Mouse (Mus musculus): ENCODE results near the gene Peg10. TPM values are rescaled to one million over a fixed set of nuclear protein-coding genes. Genes with fewer than 3 reads are reported as not detected.

Gene Peg10
- polyA plus RNA-seq, 1 experiment, result 18.7 TPM

DNA sequence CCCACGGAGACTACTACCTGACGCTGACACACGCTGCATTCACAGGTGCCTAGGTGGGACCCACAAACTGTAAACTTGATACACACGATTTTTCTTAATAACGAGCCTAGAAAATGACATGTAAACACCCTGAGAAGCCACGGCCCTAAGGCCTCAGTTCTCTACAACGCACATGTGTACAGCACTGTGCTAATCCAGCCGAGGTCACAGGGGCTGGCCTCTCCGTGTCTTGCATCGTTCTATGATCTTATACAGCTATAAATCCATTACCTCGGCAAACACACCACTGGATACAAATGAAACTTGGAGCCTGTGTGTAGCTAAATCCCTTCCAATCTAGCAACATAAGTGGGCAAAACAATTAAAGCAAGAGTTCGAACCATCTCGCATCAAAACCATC, 24.4 kb upstream of the Peg10 start:
- H3K4me1 ChIP-seq (ENCODE audit: control insufficient read depth, insufficient read depth, low read length), result no peaks in the 10 kb centered on the region
- no peaks in the 10 kb centered on the region for H3K27me3 ChIP-seq (ENCODE audit: control insufficient read depth, insufficient read depth, low read length)
- 88% methylated on average over 13 of the region's 13 CpGs for WGBS
- H3K27ac ChIP-seq (ENCODE audit: insufficient read depth, low read length), result no peak overlapping the region
- DNase-seq, result no peak
- no peak for TF ChIP-seq CTCF (IDR thresholded peaks at IDR 0.05; ENCODE audit: borderline replicate concordance, insufficient read depth, low read depth, low read length)
- no peak for TF ChIP-seq POLR2A (IDR thresholded peaks at IDR 0.05; ENCODE audit: borderline replicate concordance, insufficient read depth, low read length)
- H3K4me3 ChIP-seq (replicated peaks; ENCODE audit: insufficient read depth, low read depth, low read length), result no peak overlapping the region

- no peak for DNase-seq
- H3K4me1 ChIP-seq (ENCODE audit: control insufficient read depth, insufficient read depth, low read length), result no peaks in the 10 kb centered on the region
- H3K4me3 ChIP-seq (replicated peaks; ENCODE audit: insufficient read depth, low read depth, low read length), result no peak overlapping the region
- WGBS, result 62% methylated on average over 15 of the region's 15 CpGs
- H3K27me3 ChIP-seq (ENCODE audit: control insufficient read depth, insufficient read depth, low read length), result no peaks in the 10 kb centered on the region
- no peak for TF ChIP-seq CTCF (IDR thresholded peaks at IDR 0.05; ENCODE audit: borderline replicate concordance, insufficient read depth, low read depth, low read length)
- no peak for TF ChIP-seq POLR2A (IDR thresholded peaks at IDR 0.05; ENCODE audit: borderline replicate concordance, insufficient read depth, low read length)
- no peak overlapping the region for H3K27ac ChIP-seq (ENCODE audit: insufficient read depth, low read length)
Observed at GRCm38 (mm10) chr6:4723998-4724757, 22.9 kb upstream of the Peg10 start.

GRCm38 (mm10) chr6:4728305-4728704, 18.8 kb upstream of the Peg10 start:
- Histone ChIP-seq H3K4me1 (ENCODE audit: control insufficient read depth, insufficient read depth, low read length) (no peaks in the 10 kb centered on the region), H3K27ac (ENCODE audit: insufficient read depth, low read length) (no peak overlapping the region), H3K27me3 (ENCODE audit: control insufficient read depth, insufficient read depth, low read length) (no peaks in the 10 kb centered on the region), H3K4me3 (replicated peaks; ENCODE audit: insufficient read depth, low read depth, low read length) (no peak overlapping the region)
- no peak for DNase-seq
- WGBS, result 89% methylated on average over 2 of the region's 2 CpGs
- TF ChIP-seq CTCF (IDR thresholded peaks at IDR 0.05; ENCODE audit: borderline replicate concordance, insufficient read depth, low read depth, low read length) (no peak), POLR2A (IDR thresholded peaks at IDR 0.05; ENCODE audit: borderline replicate concordance, insufficient read depth, low read length) (no peak)

- Histone ChIP-seq H3K4me3 (replicated peaks; ENCODE audit: insufficient read depth, low read depth, low read length) (no peak overlapping the region), H3K27ac (ENCODE audit: insufficient read depth, low read length) (no peak overlapping the region), H3K27me3 (ENCODE audit: control insufficient read depth, insufficient read depth, low read length) (no peaks in the 10 kb centered on the region), H3K4me1 (ENCODE audit: control insufficient read depth, insufficient read depth, low read length) (no peaks in the 10 kb centered on the region)
- DNase-seq, result no peak
- WGBS, result 69% methylated on average over 8 of the region's 8 CpGs
- no peak for TF ChIP-seq CTCF (IDR thresholded peaks at IDR 0.05; ENCODE audit: borderline replicate concordance, insufficient read depth, low read depth, low read length)
- no peak for TF ChIP-seq POLR2A (IDR thresholded peaks at IDR 0.05; ENCODE audit: borderline replicate concordance, insufficient read depth, low read length)
Observed at GRCm38 (mm10) chr6:4731675-4732074, 15.4 kb upstream of the Peg10 start.

GRCm38 (mm10) chr6:4733208-4733607, 13.9 kb upstream of the Peg10 start:
- WGBS, result 88% methylated on average over 8 of the region's 8 CpGs
- no peaks in the 10 kb centered on the region for H3K4me1 ChIP-seq (ENCODE audit: control insufficient read depth, insufficient read depth, low read length)

GRCm38 (mm10) chr6:4736372-4736771, 10.7 kb upstream of the Peg10 start:
- 87% methylated on average over 9 of the region's 9 CpGs for WGBS
- H3K4me1 ChIP-seq (ENCODE audit: control insufficient read depth, insufficient read depth, low read length), result peaks cover 3% of the 10 kb centered on the region; the same call in 1 of the 2 replicates
- TF ChIP-seq CTCF (IDR thresholded peaks at IDR 0.05; ENCODE audit: borderline replicate concordance, insufficient read depth, low read depth, low read length) (no peak), POLR2A (IDR thresholded peaks at IDR 0.05; ENCODE audit: borderline replicate concordance, insufficient read depth, low read length) (no peak)
- no peaks in the 10 kb centered on the region for H3K27me3 ChIP-seq (ENCODE audit: control insufficient read depth, insufficient read depth, low read length)
- no peak for DNase-seq
- no peak overlapping the region for H3K27ac ChIP-seq (ENCODE audit: insufficient read depth, low read length)
- H3K4me3 ChIP-seq (replicated peaks; ENCODE audit: insufficient read depth, low read depth, low read length), result no peak overlapping the region

More at GRCm38 (mm10) chr6:4733208-4733607, 13.9 kb upstream of the Peg10 start:
- no peak overlapping the region for H3K27ac ChIP-seq (ENCODE audit: insufficient read depth, low read length)
- no peak for DNase-seq
- no peak overlapping the region for H3K4me3 ChIP-seq (replicated peaks; ENCODE audit: insufficient read depth, low read depth, low read length)
- H3K27me3 ChIP-seq (ENCODE audit: control insufficient read depth, insufficient read depth, low read length), result no peaks in the 10 kb centered on the region
- no peak for TF ChIP-seq CTCF (IDR thresholded peaks at IDR 0.05; ENCODE audit: borderline replicate concordance, insufficient read depth, low read depth, low read length)
- TF ChIP-seq POLR2A (IDR thresholded peaks at IDR 0.05; ENCODE audit: borderline replicate concordance, insufficient read depth, low read length), result no peak

DNA sequence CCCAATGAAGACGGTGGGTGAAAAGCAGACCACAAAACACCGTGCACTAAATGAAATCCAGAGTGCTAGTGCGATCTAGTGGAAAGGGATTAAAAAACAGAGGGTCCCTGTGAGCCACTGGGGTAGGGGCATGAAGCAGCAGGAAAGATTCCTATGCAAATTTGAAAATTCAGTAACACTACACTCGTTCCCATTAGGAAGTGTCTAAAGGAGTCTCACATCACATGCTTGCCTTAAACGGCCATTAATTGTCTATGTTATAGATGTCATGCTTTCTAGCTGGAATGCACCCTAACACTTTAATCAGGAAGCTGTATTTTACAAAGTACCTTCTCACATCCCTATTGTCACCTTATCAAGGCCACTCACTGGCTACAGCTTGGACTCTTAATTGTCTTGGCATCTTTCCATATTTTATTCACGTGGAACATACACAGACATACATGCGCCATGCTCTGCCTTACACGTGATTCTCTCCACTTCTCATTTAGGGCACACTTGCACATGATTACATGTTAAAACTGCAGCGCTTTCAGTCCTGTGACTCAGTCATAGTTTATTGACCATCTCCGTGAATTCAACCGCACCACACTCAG, 9.0 kb upstream of the Peg10 start:
- 51% methylated on average over 11 of the region's 11 CpGs for WGBS
- Histone ChIP-seq H3K4me3 (replicated peaks; ENCODE audit: insufficient read depth, low read depth, low read length) (no peak overlapping the region), H3K4me1 (ENCODE audit: control insufficient read depth, insufficient read depth, low read length) (peaks cover 3% of the 10 kb centered on the region; the same call in 1 of the 2 replicates), H3K27me3 (ENCODE audit: control insufficient read depth, insufficient read depth, low read length) (no peaks in the 10 kb centered on the region), H3K27ac (ENCODE audit: insufficient read depth, low read length) (no peak overlapping the region)
- no peak for TF ChIP-seq POLR2A (IDR thresholded peaks at IDR 0.05; ENCODE audit: borderline replicate concordance, insufficient read depth, low read length)
- TF ChIP-seq CTCF (IDR thresholded peaks at IDR 0.05; ENCODE audit: borderline replicate concordance, insufficient read depth, low read depth, low read length), result no peak
- no peak for DNase-seq

DNA sequence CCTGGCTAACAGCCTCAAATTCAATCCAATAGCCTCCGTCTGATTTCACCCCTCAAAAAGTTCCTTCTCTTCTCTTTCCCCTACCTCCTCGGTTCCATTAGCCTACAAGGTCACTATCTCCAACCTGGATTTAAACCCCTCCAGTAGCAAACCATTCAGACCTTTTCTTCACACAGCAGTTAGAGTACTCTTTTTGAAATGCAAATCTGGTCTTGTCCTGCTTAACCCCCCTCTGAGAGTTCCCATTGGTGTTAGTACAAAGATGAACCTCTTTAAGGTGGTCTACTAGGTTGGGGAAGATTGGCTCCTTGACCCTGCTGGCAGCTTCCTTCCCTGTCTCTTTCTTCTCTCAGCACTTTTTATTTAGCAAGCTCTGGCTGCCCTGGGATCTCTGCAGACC, 8.4 kb upstream of the Peg10 start:
- TF ChIP-seq POLR2A (IDR thresholded peaks at IDR 0.05; ENCODE audit: borderline replicate concordance, insufficient read depth, low read length), result no peak
- no peak for TF ChIP-seq CTCF (IDR thresholded peaks at IDR 0.05; ENCODE audit: borderline replicate concordance, insufficient read depth, low read depth, low read length)
- 67% methylated on average over 2 of the region's 2 CpGs for WGBS
- DNase-seq, result no peak
- Histone ChIP-seq H3K27ac (ENCODE audit: insufficient read depth, low read length) (no peak overlapping the region), H3K27me3 (ENCODE audit: control insufficient read depth, insufficient read depth, low read length) (no peaks in the 10 kb centered on the region), H3K4me1 (ENCODE audit: control insufficient read depth, insufficient read depth, low read length) (peaks cover 3% of the 10 kb centered on the region; the same call in 1 of the 2 replicates), H3K4me3 (replicated peaks; ENCODE audit: insufficient read depth, low read depth, low read length) (no peak overlapping the region)

All from cerebellum, adult 2 months (tissue).